Mouse (Mus musculus) c-Kit-positive CD71-negative TER-119-negative erythroid progenitor cells, embryonic 14.5 days (primary cell): ENCODE data around the gene Ints4.
"Not testable (repeated sequence)": the region's sequence is repeated elsewhere in the genome, so short reads cannot be mapped to it uniquely, and the experiment has no call there.

Source experiments
- DNase-seq: peaks from one replicate; pipeline ENCODE4 v3.0.0-alpha.2; 2013; ENCODE audit warnings: low read depth

Gene Ints4

DNA sequence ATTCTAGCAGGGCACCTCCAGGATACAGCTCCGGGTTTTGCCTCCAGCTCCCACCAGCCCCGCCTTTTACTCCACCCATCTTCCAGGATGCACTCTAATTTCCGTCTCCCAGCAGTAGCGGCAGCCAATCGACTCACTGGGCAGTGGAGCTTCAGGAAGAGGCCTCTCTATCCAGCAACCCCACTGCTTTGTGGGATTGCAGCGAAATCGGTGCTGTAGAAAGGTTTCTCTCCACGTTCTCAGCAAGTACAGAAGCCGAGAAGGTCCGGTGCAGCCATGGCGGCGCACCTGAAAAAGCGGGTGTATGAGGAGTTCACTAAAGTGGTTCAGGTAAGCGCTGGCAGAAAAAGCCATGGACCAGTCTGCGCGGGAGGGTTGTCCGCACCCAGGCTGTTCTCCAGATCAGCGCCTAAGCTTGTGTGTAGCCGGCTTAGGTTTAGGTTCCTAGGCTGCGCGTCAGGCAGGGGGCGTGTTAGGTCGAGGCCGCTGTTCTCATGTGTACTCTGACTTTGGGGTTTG, at the start of gene Ints4:
Ints4 (plus strand) TSS at position 136 of the 519 bp plus-strand sequence.
- DNase-seq, result peak; percentile 88

DNA sequence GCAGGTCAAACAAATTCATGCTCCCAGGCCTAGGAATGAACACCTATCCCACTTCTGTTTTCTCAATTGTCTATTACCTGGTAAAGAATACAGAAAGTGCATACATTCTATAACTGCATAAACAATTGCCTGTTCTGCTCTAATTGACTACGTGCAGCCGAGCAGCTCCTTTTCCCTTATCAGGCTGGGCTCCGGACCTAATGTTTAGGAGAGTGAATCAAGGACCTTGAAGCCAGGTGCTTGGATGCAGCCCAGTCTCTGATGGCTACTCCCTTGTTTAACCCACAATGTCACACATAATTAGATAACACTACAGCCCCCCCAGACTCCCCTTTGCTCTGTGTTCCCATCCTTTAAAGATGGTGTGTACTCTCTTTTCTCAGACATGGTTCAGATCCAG, 47.2 kb upstream of the Ints4 start:
- not testable (repeated sequence) for DNase-seq

DNA sequence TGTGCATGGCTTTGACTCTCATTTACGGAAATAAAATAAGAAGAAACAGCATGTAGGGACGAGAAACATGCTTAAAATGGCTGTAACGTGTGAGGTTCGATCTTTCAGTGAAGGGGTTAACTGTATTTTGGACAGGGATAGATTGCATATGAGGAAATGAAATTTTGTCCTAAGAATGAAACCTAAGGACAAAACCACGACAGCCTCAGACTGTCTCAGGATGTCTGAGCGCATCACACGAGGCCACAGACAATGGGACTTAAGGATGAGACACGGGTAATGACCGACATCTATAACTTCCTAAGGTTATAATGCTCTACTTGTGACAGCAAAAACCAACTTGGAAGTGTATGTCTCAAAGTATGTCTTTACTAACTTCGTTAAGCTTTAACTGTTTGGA, 46.2 kb upstream of the Ints4 start:
- no peak for DNase-seq

DNA sequence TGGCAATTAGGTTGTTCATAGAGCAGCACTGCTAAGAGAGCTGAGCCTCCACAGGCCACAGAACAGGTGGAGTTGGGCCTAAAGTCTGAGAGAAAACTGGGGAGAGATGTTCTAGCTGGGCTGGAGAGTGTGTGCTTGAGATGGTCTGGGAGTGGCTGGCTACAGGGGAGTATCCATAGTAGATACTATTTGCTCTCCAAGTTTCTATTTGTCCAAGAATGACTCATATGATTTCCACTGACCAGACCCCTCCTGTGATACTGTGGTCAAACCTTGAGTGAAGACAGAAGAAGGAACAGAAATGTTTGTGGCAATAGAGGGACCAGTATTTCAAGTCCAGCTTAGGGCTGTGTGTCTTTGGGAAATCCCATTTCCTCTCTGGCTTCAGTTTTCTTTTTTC, 41.8 kb upstream of the Ints4 start:
- no peak for DNase-seq

GRCm38 (mm10) chr7:97446171-97446925, 34.4 kb upstream of the Ints4 start:
- no peak for DNase-seq

DNA sequence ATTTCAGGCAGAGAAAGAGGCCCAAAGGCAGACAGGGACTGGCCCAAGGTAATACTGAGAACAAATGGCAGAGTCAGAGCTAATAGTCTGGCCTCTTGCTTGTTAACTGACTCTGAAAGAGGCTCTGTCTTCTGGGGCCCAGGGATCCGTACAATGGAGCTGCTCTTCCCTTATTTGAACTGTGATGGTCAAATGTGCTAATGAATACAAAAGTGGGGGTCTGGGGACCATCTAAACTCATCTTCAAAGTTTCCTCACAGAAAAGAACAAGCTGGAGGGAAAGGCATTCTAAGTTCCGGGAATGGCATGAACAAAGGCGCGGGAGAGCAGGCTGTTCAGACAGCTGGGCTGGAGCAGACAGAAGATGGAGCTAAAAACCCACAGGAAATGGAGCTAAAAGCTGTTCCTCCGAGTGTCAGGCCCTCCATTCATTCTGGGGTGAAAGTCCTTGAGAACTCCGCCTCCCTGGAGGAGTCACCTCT, 33.7 kb upstream of the Ints4 start:
- no peak for DNase-seq

- not testable (repeated sequence) for DNase-seq
Observed at GRCm38 (mm10) chr7:97451023-97451422, 29.7 kb upstream of the Ints4 start, which contains the start of gene Kctd14. TSS of gene Kctd14 (plus strand) at chr7:97451323.

DNA sequence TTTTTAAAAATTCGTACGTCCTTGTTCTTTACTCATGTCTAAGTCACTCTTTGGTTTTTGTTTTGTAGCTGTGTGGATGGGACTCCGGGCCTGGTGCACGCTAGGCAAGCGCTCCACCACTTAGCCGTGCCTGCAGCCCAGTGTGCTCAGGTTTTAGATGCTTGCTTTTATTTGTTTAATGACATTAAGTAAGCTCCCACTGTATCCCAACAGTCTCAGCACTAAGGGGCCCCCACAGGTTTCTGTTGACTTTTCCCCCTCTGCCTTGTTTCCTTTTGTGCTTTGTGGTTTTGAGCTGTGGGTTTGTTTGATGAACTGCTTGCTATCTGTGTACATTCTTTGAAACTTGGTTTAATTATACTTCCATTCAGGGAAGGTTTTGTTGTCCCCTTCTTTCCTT, 28.6 kb upstream of the Ints4 start:
- DNase-seq, result no peak

GRCm38 (mm10) chr7:97453141-97453921, 27.4 kb upstream of the Ints4 start:
- DNase-seq, result peak; percentile 32

GRCm38 (mm10) chr7:97454795-97455194, 26.0 kb upstream of the Ints4 start:
- DNase-seq, result no peak

- DNase-seq, result no peak
Observed at GRCm38 (mm10) chr7:97455577-97455976, 25.2 kb upstream of the Ints4 start.

- no peak for DNase-seq
Observed at GRCm38 (mm10) chr7:97473001-97473400, 7.8 kb upstream of the Ints4 start.

DNA sequence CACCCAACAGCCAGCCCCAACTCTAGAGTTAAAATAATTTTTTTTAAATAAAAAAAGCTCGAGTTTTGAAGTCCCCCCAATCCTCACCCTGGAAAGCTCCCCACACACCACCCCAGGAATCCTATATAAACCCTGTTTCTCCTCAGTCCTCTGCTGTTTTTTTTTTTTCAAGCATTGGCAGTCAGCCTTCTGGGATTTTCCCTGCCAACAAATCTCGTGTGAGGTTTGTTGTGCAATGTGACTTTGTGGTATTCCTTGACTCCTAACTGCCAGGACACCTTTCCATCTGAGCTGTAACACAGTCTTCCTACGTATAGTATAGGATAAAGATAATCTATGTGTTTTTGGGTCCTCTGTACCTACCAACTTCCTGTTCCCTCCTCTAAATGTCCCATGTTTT, 1.4 kb upstream of the Ints4 start:
- no peak for DNase-seq

DNA sequence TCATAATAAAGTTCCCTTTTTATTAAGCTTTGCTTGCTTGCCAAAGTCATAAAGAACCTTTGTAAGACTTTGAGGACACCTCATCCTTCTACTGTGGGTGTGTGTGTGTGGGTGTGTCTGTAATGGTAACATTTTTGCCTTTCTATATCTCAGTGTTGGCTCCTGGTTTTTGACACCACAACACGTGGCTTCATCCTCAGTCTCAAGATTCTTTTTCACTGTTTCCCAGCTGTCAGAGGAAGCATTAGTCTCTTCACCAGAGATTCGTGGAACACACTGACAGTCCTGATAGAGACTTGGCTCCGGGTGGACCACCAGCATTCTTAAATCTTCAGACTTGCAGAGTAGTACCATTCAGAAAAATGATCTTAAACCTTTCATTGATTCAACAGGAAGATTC, 466 bp upstream of the Ints4 start:
- no peak for DNase-seq

GRCm38 (mm10) chr7:97483378-97483777, 2.6 kb downstream of the Ints4 start:
- DNase-seq, result no peak

GRCm38 (mm10) chr7:97491157-97491556, 10.4 kb downstream of the Ints4 start:
- DNase-seq, result no peak

GRCm38 (mm10) chr7:97492420-97492819, 11.7 kb downstream of the Ints4 start:
- DNase-seq, result no peak

- no peak for DNase-seq
Observed at GRCm38 (mm10) chr7:97495052-97495451, 14.3 kb downstream of the Ints4 start.

- DNase-seq, result no peak
Observed at GRCm38 (mm10) chr7:97500555-97501209, 19.9 kb downstream of the Ints4 start.

- no peak for DNase-seq
Observed at GRCm38 (mm10) chr7:97514786-97515185, 34.0 kb downstream of the Ints4 start.

- no peak for DNase-seq
Observed at GRCm38 (mm10) chr7:97519935-97520334, 39.2 kb downstream of the Ints4 start.

GRCm38 (mm10) chr7:97535531-97535930, 54.8 kb downstream of the Ints4 start:
- DNase-seq, result no peak
